Mouse (Mus musculus): ENCODE results near the gene Prdm9.

Gene Prdm9

DNA sequence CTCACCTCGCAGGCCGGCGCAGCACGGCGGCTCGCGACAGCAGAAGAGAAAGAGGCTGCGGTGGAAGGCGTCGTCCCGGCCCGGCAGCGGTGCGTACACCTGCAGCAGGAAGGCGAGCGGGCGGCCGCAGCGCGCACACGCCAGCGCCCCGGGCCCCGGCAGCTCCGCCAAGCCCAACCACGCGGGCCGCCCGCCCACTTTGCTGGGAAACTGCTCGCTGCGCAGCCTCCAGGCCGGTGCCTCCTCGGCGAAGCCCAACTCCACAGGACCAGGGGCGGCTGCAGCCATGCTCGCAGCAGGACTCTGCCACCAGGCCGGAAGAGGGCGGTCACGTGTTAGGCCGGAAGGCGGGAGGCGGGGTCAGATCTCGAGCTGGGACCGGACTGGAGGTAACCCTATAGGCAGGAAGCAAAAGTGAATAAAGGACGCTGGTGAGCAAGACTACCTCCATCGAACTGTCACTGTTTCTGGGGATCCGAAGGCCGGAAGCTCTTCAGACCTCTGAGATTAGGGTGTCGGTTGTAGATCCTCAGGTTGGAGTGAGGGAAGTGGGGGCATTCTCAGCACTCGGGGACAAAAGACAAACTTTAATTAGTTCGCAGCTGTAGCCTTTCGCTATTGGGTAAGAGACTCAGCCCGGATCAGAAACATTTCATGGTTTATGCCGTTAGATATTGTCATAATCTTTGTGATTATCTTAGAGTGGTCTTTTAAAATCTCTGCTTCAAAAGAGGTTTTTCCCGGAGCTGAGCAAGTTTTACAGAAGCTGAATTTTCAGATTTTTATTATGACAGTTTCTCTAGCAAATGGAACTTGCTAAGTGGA, 37.0 kb downstream of the Prdm9 start, which contains the start of gene Pdcd2:
Gene Pdcd2, minus strand, starts transcription at position 316 of the 825 bp plus-strand sequence.
- DNase-seq = peak; percentile 96

DNA sequence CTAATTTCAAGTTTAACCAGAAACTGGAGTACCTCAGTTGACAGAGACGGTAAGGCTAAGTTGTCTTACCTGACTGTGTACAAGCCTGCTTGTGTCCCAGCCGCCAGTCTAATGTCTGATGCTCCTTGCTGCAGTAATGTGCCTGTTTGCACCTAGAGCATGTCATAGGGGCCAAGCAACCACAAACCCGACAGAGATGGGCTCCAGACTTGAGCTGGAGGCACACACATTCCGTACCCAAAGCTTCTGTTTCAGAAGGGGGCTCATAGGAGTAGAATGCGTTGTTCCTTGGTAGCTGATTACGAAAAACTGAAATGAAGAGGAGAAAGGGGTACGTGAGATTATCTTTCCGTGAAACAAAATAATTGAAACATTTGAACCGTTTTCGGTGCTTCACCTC, 37.9 kb downstream of the Prdm9 start:
- DNase-seq = no peak

GRCm38 (mm10) chr17:15518766-15519165, 45.4 kb downstream of the Prdm9 start:
- no peak for DNase-seq

- DNase-seq = no peak
Measured at GRCm38 (mm10) chr17:15518186-15518585, 46.0 kb downstream of the Prdm9 start.

DNA sequence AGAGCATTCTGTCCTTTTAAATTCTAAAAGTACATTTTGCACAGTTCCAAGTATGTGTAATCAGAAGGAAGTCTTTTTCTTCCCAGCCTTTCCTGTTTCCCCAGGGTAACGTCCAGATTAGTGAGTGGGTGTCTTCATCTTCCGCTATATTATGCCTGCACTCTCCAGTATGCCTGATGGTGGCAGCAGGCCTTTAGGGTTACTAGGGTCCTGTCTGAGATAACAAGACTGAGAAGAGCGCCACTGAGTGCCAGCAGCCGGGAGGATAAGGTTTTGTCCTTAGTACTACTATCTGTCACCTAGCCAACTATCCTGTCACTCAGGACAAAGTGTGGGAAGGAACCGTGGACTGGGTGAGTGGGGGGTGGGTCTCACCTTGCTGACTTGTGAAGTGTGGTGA, 46.4 kb downstream of the Prdm9 start:
- DNase-seq = no peak

DNA sequence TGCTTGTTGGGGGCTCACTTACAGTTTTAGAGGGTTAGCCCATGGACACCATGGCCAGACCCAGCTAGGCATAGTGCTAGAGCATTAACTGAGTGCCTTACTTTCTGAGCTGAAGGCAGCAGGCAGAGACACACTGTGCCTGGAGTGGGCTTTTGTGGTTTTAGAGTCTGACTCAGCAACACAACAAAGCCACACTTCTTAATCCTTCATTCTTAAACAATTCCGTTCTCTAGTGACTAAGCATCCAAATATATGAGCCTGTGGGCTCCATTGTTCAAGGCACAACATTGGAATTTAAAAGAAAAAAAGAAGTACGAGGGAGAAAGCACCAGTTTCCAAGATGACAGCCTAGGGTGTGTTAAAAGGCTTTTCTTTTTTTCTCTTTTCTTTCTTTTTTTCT, 53.5 kb downstream of the Prdm9 start:
- no peak for DNase-seq

DNA sequence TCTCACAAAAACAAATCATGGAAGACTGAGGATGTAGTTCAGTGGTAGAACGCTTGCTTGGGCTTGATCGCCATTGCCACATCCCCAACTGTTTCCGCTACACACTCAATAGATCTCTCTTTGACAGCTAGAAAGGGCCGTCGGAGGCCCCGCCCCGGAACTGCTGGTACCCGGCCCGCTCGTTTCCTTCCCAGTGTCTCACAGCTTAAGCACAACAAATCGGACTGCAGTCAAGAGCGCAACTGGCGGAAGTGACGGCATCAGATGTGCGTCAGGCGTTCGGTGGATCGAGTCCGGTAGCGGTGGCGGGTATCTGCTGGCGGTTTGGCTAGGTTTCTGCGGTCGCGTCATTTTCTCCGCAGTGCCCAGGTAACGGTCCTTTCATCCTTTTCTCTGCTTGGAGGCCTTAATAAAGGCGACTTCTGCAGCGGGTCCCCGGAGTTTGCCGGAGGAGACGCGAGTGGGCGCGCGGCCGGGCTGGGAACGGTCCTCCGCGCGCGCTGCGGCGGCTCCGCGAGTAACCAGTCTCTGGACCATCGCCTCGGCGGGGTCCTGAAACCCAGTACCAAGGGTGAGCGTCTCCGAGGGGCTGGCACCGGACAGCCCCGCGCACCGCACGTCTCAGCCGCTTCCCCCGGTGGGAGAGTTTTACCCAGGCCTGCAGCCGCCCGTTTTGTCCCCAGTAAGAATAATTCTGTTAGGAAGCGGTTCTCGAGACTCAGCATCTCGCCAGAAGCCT, 64.3 kb downstream of the Prdm9 start, which contains the start of the genes Psmb1 and Tbp:
Gene Psmb1, minus strand, starts transcription at position 96 of the 739 bp plus-strand sequence.
Gene Tbp, plus strand, starts transcription at position 233 of the 739 bp plus-strand sequence.
- DNase-seq = peak; percentile 99

- DNase-seq = no peak
Measured at GRCm38 (mm10) chr17:15498753-15499113, 65.4 kb downstream of the Prdm9 start.

GRCm38 (mm10) chr17:15497882-15498752, 66.0 kb downstream of the Prdm9 start:
- DNase-seq = peak; percentile 96

Measured in retina, postnatal 1 day (tissue).